ENCODE assay signal across 10 mouse cellular contexts in genomic region chr11:42423231-42423630, GRCm38 (mm10). TPM values are rescaled to one million over a fixed set of nuclear protein-coding genes. Genes with fewer than 3 reads are reported as not detected.
DNase-seq lines count a peak whose midpoint lies in the region; ATAC-seq and TF ChIP-seq lines count a peak whose summit lies in the region.
"Had no signal": no experiment of that assay in that cellular context is flagged by ENCODE, and none has a peak within 500 bp of the region (broad histone marks: within the 10 kb centered on the region; RNA-seq: fewer than 3 reads in every experiment).

No protein-coding gene starts in this region.

- peak; percentile 74 for TF ChIP-seq RAD21 in CH12.LX (IDR thresholded peaks at IDR 0.05; ENCODE audit: low read depth, low read length)

- in situ Hi-C loops in CH12.LX (cut with MboI; ENCODE audit: low pct_ligation_motif_present, low pct_unique_long_range_greater_than_20kb, low sequenced_read_pairs) = no loop called here

- peak; percentile 72 for TF ChIP-seq CTCF in intestine, postnatal 0 days (IDR thresholded peaks at IDR 0.05; ENCODE audit: low read depth)
- peak; percentile 78 to 79 for TF ChIP-seq CTCF in CH12.LX (conservative IDR thresholded peaks at IDR 0.05 in 1 of 2, IDR thresholded peaks at IDR 0.05 in 1 of 2; ENCODE audit: low read depth in 2 of 2, low read length in 2 of 2)
- peak; percentile 75 for TF ChIP-seq CTCF in embryonic fibroblast, embryonic 13.5 days (IDR thresholded peaks at IDR 0.05; ENCODE audit: borderline replicate concordance, insufficient read depth, low read length)

- H3K9ac ChIP-seq in intestine, postnatal 0 days (ENCODE audit: low read depth, low read length) = no peak overlapping the region
- H3K9ac ChIP-seq in intestine, embryonic 16.5 days (ENCODE audit: low read depth, low read length) = no peak overlapping the region
- H3K9ac ChIP-seq in CH12.LX (ENCODE audit: insufficient read depth, low read depth) = no peak overlapping the region
- H3K9ac ChIP-seq: limb, embryonic 15.5 days; stomach, embryonic 15.5 days had no signal

- no peak for TF ChIP-seq POLR2A in CH12.LX (IDR thresholded peaks at IDR 0.05; ENCODE audit: low read depth, low read length)
- no peak for TF ChIP-seq POLR2A in embryonic fibroblast, embryonic 13.5 days (IDR thresholded peaks at IDR 0.05; ENCODE audit: low read depth, low read length)

- peak; percentile 66 for DNase-seq in CH12.LX (ENCODE audit: extremely low read depth)
- peak; percentile 73 to 78 for DNase-seq in adrenal gland, postnatal 36 days
- peak; percentile 39 to 51 for DNase-seq in layer of hippocampus, postnatal 36 days
- DNase-seq in right cerebral cortex, adult 18-20 months = peak; percentile 59
- DNase-seq in B cell, adult 2 months = no peak

- 0% methylated on average over 3 of the region's 3 CpGs for WGBS in intestine, postnatal 0 days
- 4% methylated on average over 3 of the region's 3 CpGs for WGBS in intestine, embryonic 16.5 days

- H3K27ac ChIP-seq in intestine, postnatal 0 days (ENCODE audit: low read depth, low read length) = no peak overlapping the region
- H3K27ac ChIP-seq in intestine, embryonic 16.5 days (ENCODE audit: low read length) = no peak overlapping the region
- no peak overlapping the region for H3K27ac ChIP-seq in CH12.LX (ENCODE audit: insufficient read depth, low read depth)
- no peak overlapping the region for H3K27ac ChIP-seq in embryonic fibroblast, embryonic 13.5 days (ENCODE audit: insufficient read depth, low read length)
- H3K27ac ChIP-seq: limb, embryonic 15.5 days; stomach, embryonic 15.5 days had no signal

- H3K9me3 ChIP-seq in intestine, postnatal 0 days (ENCODE audit: control insufficient read depth) = no peaks in the 10 kb centered on the region
- H3K9me3 ChIP-seq in intestine, embryonic 16.5 days (ENCODE audit: control insufficient read depth, low read length) = no peaks in the 10 kb centered on the region
- H3K9me3 ChIP-seq in CH12.LX (replicated peaks; ENCODE audit: low read length) = no peaks in the 10 kb centered on the region
- H3K9me3 ChIP-seq: limb, embryonic 15.5 days; stomach, embryonic 15.5 days had no signal

- no peak for TF ChIP-seq EP300 in CH12.LX (IDR thresholded peaks at IDR 0.05; ENCODE audit: low read length)

- no peaks in the 10 kb centered on the region for H3K79me2 ChIP-seq in CH12.LX (replicated peaks; ENCODE audit: control insufficient read depth, extremely low read depth, insufficient read depth, poor library complexity, severe bottlenecking)

- 0 out of 2 replicates have a peak, but pooled peaks cover 3% of the 10 kb centered on the region for H3K27me3 ChIP-seq in intestine, postnatal 0 days (replicated peaks; ENCODE audit: control insufficient read depth, insufficient read depth, low read length)
- H3K27me3 ChIP-seq in intestine, embryonic 16.5 days (replicated peaks; ENCODE audit: control insufficient read depth, insufficient read depth, low read length) = peaks cover 4% of the 10 kb centered on the region; the same call in 1 of the 2 replicates
- H3K27me3 ChIP-seq in CH12.LX (replicated peaks) = no peaks in the 10 kb centered on the region
- H3K27me3 ChIP-seq: stomach, embryonic 15.5 days had no signal

- H3K4me1 ChIP-seq in intestine, postnatal 0 days (replicated peaks; ENCODE audit: control insufficient read depth, insufficient read depth, low read length) = no peaks in the 10 kb centered on the region
- 0 out of 2 replicates have a peak, but pooled peaks cover 2% of the 10 kb centered on the region for H3K4me1 ChIP-seq in intestine, embryonic 16.5 days (ENCODE audit: control insufficient read depth, insufficient read depth, low read length)
- 0 out of 4 replicates have a peak, but pooled peaks cover 0 to 2% of the 10 kb centered on the region in 2 experiments for H3K4me1 ChIP-seq in CH12.LX (ENCODE audit: control insufficient read depth in 1 of 2, insufficient read depth in 2 of 2)
- H3K4me1 ChIP-seq in embryonic fibroblast, embryonic 13.5 days (ENCODE audit: control insufficient read depth, insufficient read depth, low read length) = no peaks in the 10 kb centered on the region

- dilution Hi-C loops in CH12.LX (cut with MboI; ENCODE audit: extremely low pct_ligation_motif_present, extremely low pct_unique_long_range_greater_than_20kb, low sequenced_read_pairs) = no loop called here

- no peak overlapping the region for H3K4me3 ChIP-seq in intestine, postnatal 0 days (ENCODE audit: low read depth, low read length)
- H3K4me3 ChIP-seq in intestine, embryonic 16.5 days (ENCODE audit: low read length) = no peak overlapping the region
- no peak overlapping the region for H3K4me3 ChIP-seq in CH12.LX (replicated peaks in 1 of 3; ENCODE audit: low read depth in 2 of 3, low read length in 2 of 3, poor library complexity in 1 of 3)
- no peak overlapping the region for H3K4me3 ChIP-seq in embryonic fibroblast, embryonic 13.5 days (ENCODE audit: insufficient read depth, low read length)
- H3K4me3 ChIP-seq: limb, embryonic 15.5 days; stomach, embryonic 15.5 days had no signal

- no peak for ATAC-seq in intestine, postnatal 0 days
- no peak for ATAC-seq in intestine, embryonic 16.5 days

- H3K4me2 ChIP-seq in intestine, postnatal 0 days (replicated peaks; ENCODE audit: low read depth) = no peak overlapping the region
- no peak overlapping the region for H3K4me2 ChIP-seq in intestine, embryonic 16.5 days (ENCODE audit: low read depth, low read length)
- no peak overlapping the region for H3K4me2 ChIP-seq in CH12.LX (ENCODE audit: insufficient read depth, low read depth, poor library complexity, severe bottlenecking)
- H3K4me2 ChIP-seq: limb, embryonic 15.5 days; stomach, embryonic 15.5 days had no signal

- no peaks in the 10 kb centered on the region for H3K36me3 ChIP-seq in intestine, postnatal 0 days (ENCODE audit: control insufficient read depth, insufficient read depth)
- H3K36me3 ChIP-seq in intestine, embryonic 16.5 days (ENCODE audit: control insufficient read depth, insufficient read depth, low read length) = no peaks in the 10 kb centered on the region
- H3K36me3 ChIP-seq in CH12.LX (replicated peaks in 1 of 2; ENCODE audit: control insufficient read depth in 1 of 2, insufficient read depth in 1 of 2, low read length in 1 of 2) = no peaks in the 10 kb centered on the region
- H3K36me3 ChIP-seq: limb, embryonic 15.5 days; stomach, embryonic 15.5 days had no signal

TF ChIP-seq in CH12.LX, 34 proteins besides CTCF, POLR2A, EP300 and RAD21:
- TF ChIP-seq SIN3A (IDR thresholded peaks at IDR 0.05; ENCODE audit: low read length) (no peak), SMC3 (IDR thresholded peaks at IDR 0.05; ENCODE audit: low read depth, low read length) (peak; percentile 75), MAX (IDR thresholded peaks at IDR 0.05; ENCODE audit: low read length) (no peak), GABPA (IDR thresholded peaks at IDR 0.05; ENCODE audit: insufficient replicate concordance, low read depth, low read length) (no peak), MYC (IDR thresholded peaks at IDR 0.05; ENCODE audit: low read depth, low read length) (no peak), ZC3H11A (IDR thresholded peaks at IDR 0.05; ENCODE audit: low read depth, low read length) (0 out of 2 replicates have a peak, but pooled peaks have one; percentile 2)

RNA-seq across cellular contexts. Expression of gene Gabrb2, which starts 3.7 kb away (rescaled TPM):
- 0.24 and 0.29 TPM in 2 replicates for polyA plus RNA-seq in intestine, postnatal 0 days (2015; fragmentation: Nextera tagmentation; extraction: Ambion mirVana)
- 0.93 TPM in 2 replicates for polyA plus RNA-seq in intestine, embryonic 16.5 days (2015; fragmentation: Nextera tagmentation; extraction: Ambion mirVana)
- total RNA-seq in CH12.LX (2012; rRNA removed) (not detected in 2 replicates), CH12.LX (2014; rRNA removed) (not detected in 2 replicates)
- not detected in 2 replicates for polyA plus RNA-seq in CH12.LX (2012; ENCODE audit: insufficient read length, low read depth)
- under 1 TPM in 1 of 2 experiments, not detected in 1; 0.13 TPM for total RNA-seq in adrenal gland, postnatal 36 days (2021)
- polyA plus RNA-seq in embryonic fibroblast, embryonic 13.5 days (2011; ENCODE audit: insufficient read length, low read depth, missing spikeins) = 0.84 and 1.3 TPM in 2 replicates
- 100 to 1,000 TPM; 145 TPM for total RNA-seq in layer of hippocampus, postnatal 36 days (2021)

Comparison
In these comparisons a context has a peak if more than half of its experiments do, and no peak if none do; other contexts are left out.
1. DNase-seq: peak in CH12.LX (single experiment), adrenal gland, postnatal 36 days (2 of 2), layer of hippocampus, postnatal 36 days (2 of 2) and right cerebral cortex, adult 18-20 months (single experiment); none in B cell, adult 2 months (0 of 2).
2. Peak in every context shown above with its lines, with median percentiles within 50 percentile points of each other: CTCF ChIP-seq.